Mouse (Mus musculus): ENCODE measurements around the gene Igf1r.

DNA sequence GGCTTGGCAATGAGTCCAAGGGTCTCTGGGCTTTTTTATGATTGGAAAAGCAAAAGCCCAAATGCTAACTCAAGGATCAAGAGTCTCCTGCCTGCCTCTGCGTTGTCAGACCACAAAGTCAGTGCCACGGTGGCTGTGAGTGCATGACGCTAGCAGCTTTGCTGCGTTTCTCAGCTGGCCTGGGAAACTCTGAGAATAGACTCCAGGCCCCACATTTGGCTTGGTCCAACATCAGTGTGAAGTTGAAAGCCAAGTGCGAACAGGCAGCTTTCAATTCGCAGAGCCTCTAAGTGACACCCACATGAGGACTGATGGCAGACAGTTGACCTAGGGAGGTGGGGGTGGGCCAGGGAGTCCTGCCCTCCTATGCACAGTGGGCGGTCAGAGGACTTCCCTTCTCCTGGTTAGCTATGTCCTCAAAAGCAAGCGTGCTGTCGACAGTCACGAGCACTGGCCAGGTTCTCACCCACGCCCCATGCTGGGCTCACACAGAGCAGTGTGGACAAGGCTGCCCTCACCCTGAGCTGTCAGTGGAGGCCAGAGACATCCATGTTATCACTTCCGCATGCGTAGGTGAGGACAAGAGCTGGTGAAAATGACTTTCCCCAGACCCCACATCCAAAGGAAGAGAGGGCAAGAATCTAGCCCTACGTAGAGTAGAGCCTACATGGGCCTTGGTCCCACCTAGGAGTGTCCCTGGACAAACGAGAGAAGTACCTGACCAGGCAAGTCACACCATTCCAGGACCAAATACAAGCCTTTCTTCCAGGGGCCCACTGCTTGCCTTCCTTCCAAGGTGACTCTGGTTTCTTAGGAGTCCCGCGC is 305.9 kb downstream of the Igf1r start:
- TF ChIP-seq CTCF (IDR thresholded peaks at IDR 0.05): no peak
- TF ChIP-seq POLR2A (IDR thresholded peaks at IDR 0.05; ENCODE audit: insufficient read depth, low read depth, low read length): no peak
- no peak for TF ChIP-seq EP300 (IDR thresholded peaks at IDR 0.05; ENCODE audit: insufficient read depth, low read depth, low read length)
